Mouse (Mus musculus) C2C12 (cell line): Measurements from ENCODE around the gene Kif19a.

Experiments
- CTCF ChIP-seq: IDR thresholded peaks from one replicate; pipeline ENCODE4 v1.5.1; 2011; ENCODE audit not compliant: control insufficient read depth, insufficient read depth, insufficient read length
- MYOD1 ChIP-seq: IDR thresholded peaks from one replicate; pipeline ENCODE4 v1.6.1; 2011; ENCODE audit warnings: low read depth; ENCODE audit not compliant: control insufficient read depth, insufficient read length

DNA sequence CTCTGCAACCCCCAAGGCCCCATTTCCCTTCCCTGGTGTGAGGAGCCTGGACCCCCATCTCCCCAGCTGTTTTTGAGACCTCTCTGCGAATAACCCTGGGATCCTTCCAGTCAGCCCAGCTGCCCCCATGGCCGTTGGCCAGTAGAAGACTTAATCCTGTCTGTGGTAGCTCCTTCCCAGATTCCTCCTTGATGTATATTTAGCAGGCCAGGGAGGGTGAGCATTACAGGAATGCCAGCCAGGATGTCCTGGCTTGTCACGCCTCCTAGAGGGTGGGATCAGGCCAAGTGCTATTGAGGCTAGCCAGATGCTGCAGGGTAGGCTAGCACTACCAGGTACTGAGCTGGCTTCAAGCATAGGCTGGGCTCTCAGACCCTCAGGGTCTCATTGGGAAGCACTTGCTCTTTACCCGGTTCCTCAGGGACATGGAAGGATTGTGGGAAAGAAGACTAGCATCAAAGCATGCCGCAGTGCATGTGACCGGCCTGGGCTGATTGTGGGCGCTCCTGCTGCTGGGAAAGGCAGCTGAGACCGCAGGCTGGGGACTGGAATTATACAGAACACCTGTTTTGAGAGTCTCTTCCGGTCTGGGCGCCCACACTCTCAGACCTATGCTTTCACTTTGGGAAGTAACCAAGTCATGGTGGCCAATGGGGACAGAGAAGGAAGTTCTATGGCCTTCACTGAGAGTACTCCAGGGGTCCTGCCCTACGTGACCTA is 49.8 kb downstream of the Kif19a start:
- TF ChIP-seq CTCF (no peak), MYOD1 (no peak)
